Mouse (Mus musculus): ENCODE measurements at regions not wholly inside any gene's neighbourhood (a gene's known extent, or its start where the extent isn't known, plus 50 kb on each side); places are given as distances from the start of the nearest gene placed in this dataset.

DNA sequence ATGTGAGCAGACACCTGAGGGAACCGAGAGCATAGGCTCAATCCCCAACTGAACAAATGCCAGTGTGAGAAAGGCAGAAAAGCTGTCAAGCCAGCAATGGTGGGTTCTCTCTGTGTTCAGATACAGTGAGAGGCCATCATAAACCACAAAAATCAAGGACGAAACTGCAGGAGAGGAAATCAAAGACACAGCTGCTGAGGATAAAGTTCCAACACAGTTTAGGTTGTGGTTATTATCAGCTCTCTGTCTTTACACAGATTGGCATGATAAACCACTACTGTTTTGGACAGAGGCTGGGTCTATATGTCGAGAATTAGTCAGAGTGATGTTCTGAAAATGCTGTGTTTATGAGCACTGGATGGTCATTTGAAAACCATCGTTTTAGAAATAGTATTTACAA, 946.5 kb downstream of the Pla2g4a start:
- Histone ChIP-seq H3K9ac (ENCODE audit: low read depth, low read length) (no peak overlapping the region), H3K79me2 (ENCODE audit: control insufficient read depth, insufficient read depth, low read length) (no peaks in the 10 kb centered on the region), H3K36me3 (ENCODE audit: control insufficient read depth, insufficient read depth, low read length) (no peaks in the 10 kb centered on the region), H3K27ac (replicated peaks; ENCODE audit: insufficient read depth, low read depth, low read length) (no peak overlapping the region), H3K27me3 (ENCODE audit: control insufficient read depth, insufficient read depth, low read length) (no peaks in the 10 kb centered on the region), H3K4me3 (ENCODE audit: insufficient read depth, low read depth, low read length) (no peak overlapping the region), H3K4me1 (ENCODE audit: control insufficient read depth, insufficient read depth, low read length) (no peaks in the 10 kb centered on the region)
- DNase-seq (ENCODE audit: extremely low read depth, low read depth, low spot score), result no peak
- 68% methylated on average over 4 of the region's 4 CpGs for WGBS
- TF ChIP-seq CTCF (IDR thresholded peaks at IDR 0.05; ENCODE audit: low read depth, low read length), result no peak
- TF ChIP-seq POLR2A (IDR thresholded peaks at IDR 0.05; ENCODE audit: extremely low read depth, insufficient read depth, low read length), result no peak

DNA sequence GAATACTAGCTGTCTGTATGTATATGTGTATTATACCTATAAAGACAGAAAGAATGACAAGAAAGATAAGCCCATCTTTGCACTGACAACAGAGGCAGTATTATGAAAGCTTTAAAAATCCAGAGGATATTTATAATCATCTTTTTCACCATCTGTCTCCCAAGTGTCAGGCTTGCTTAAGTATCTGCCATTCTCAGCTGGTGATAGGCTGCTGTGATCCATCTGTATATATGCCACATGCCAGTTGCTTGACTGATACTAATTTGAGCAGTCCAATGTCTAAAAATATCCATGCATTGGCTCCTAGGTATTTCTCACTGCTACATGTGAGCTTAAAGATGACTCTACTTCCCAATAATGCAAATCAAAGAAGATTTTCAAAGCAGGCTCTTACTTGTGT, 950.3 kb downstream of the Pla2g4a start:
- DNase-seq (ENCODE audit: extremely low read depth, low read depth, low spot score), result no peak
- no peak overlapping the region for H3K9ac ChIP-seq (ENCODE audit: low read depth, low read length)
- H3K27ac ChIP-seq (replicated peaks; ENCODE audit: insufficient read depth, low read depth, low read length), result no peak overlapping the region
- H3K79me2 ChIP-seq (ENCODE audit: control insufficient read depth, insufficient read depth, low read length), result no peaks in the 10 kb centered on the region
- no peaks in the 10 kb centered on the region for H3K27me3 ChIP-seq (ENCODE audit: control insufficient read depth, insufficient read depth, low read length)
- no peaks in the 10 kb centered on the region for H3K4me1 ChIP-seq (ENCODE audit: control insufficient read depth, insufficient read depth, low read length)
- no peak overlapping the region for H3K4me3 ChIP-seq (ENCODE audit: insufficient read depth, low read depth, low read length)
- no peak for TF ChIP-seq CTCF (IDR thresholded peaks at IDR 0.05; ENCODE audit: low read depth, low read length)
- TF ChIP-seq POLR2A (IDR thresholded peaks at IDR 0.05; ENCODE audit: extremely low read depth, insufficient read depth, low read length), result no peak
- H3K36me3 ChIP-seq (ENCODE audit: control insufficient read depth, insufficient read depth, low read length), result no peaks in the 10 kb centered on the region

DNA sequence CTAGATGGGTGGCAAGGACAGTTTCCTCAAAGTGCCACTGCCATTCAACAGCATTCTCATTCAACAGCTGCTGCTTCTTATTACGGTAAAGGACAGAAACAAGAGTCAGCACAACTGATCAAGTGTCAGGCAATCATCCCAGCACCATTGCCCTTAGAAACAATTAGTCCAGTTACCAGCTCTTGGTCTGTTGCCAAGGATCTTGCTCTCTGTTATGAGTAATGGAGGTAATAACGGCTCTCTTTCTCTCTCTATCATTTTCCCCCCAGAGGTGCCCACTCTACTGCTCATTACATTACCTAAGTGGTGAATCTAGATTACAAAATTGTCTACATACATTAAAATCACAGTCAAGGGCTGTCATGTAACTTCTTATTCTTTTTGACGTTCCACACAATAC, 961.0 kb downstream of the Pla2g4a start:
- Histone ChIP-seq H3K79me2 (ENCODE audit: control insufficient read depth, insufficient read depth, low read length) (no peaks in the 10 kb centered on the region), H3K4me3 (ENCODE audit: insufficient read depth, low read depth, low read length) (no peak overlapping the region), H3K27ac (replicated peaks; ENCODE audit: insufficient read depth, low read depth, low read length) (no peak overlapping the region), H3K9ac (ENCODE audit: low read depth, low read length) (no peak overlapping the region), H3K36me3 (ENCODE audit: control insufficient read depth, insufficient read depth, low read length) (no peaks in the 10 kb centered on the region), H3K27me3 (ENCODE audit: control insufficient read depth, insufficient read depth, low read length) (no peaks in the 10 kb centered on the region), H3K4me1 (ENCODE audit: control insufficient read depth, insufficient read depth, low read length) (no peaks in the 10 kb centered on the region)
- 68% methylated on average over 3 of the region's 3 CpGs for WGBS
- TF ChIP-seq POLR2A (IDR thresholded peaks at IDR 0.05; ENCODE audit: extremely low read depth, insufficient read depth, low read length) (no peak), CTCF (IDR thresholded peaks at IDR 0.05; ENCODE audit: low read depth, low read length) (no peak)
- no peak for DNase-seq (ENCODE audit: extremely low read depth, low read depth, low spot score)

DNA sequence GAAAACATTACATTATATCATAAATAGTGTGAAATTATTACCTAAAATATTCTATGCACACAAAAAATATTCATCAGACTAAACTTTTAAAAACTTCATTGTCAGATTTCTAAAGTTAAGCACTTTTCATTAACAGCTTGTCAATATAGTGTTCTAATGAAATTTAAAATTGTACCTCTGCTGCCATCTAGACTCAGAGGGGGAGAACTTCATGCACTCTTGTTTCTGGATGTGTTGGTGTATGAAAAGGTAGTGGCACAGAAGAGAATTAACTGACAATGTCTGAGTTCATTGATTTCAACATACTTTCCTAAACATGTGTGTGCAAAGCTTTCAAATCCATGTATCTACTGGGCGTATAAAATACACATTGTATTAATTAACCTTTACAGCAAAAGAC, 967.5 kb downstream of the Pla2g4a start:
- Histone ChIP-seq H3K4me3 (ENCODE audit: insufficient read depth, low read depth, low read length) (no peak overlapping the region), H3K36me3 (ENCODE audit: control insufficient read depth, insufficient read depth, low read length) (no peaks in the 10 kb centered on the region), H3K9ac (ENCODE audit: low read depth, low read length) (no peak overlapping the region), H3K4me1 (ENCODE audit: control insufficient read depth, insufficient read depth, low read length) (no peaks in the 10 kb centered on the region), H3K27ac (replicated peaks; ENCODE audit: insufficient read depth, low read depth, low read length) (no peak overlapping the region), H3K79me2 (ENCODE audit: control insufficient read depth, insufficient read depth, low read length) (no peaks in the 10 kb centered on the region), H3K27me3 (ENCODE audit: control insufficient read depth, insufficient read depth, low read length) (no peaks in the 10 kb centered on the region)
- TF ChIP-seq CTCF (IDR thresholded peaks at IDR 0.05; ENCODE audit: low read depth, low read length) (no peak), POLR2A (IDR thresholded peaks at IDR 0.05; ENCODE audit: extremely low read depth, insufficient read depth, low read length) (no peak)
- 49% methylated on average over 1 of the region's 1 CpGs for WGBS
- no peak for DNase-seq (ENCODE audit: extremely low read depth, low read depth, low spot score)

DNA sequence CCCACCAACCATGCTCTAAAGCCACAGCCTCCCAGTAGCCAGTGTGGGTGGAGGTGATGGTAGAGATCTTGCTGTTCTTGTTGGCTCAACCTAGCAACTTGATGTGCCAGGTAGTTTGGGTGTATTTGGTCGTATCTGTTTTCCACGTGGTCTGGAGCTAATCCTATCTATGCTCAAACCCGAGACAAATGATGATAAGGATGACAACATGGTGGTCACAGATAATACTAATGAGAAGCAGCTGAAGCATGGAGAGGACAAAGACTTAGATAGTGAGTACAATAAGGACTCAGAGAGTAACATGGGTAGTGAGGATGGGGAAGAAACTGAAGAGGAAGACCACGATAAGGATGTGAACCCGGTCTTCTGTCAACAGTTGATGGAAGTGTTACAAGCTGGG, 983.7 kb downstream of the Pla2g4a start:
- H3K36me3 ChIP-seq (ENCODE audit: control insufficient read depth, insufficient read depth, low read length), result no peaks in the 10 kb centered on the region
- H3K9ac ChIP-seq (ENCODE audit: low read depth, low read length), result no peak overlapping the region
- WGBS, result 77% methylated on average over 5 of the region's 5 CpGs
- no peaks in the 10 kb centered on the region for H3K27me3 ChIP-seq (ENCODE audit: control insufficient read depth, insufficient read depth, low read length)
- TF ChIP-seq CTCF (IDR thresholded peaks at IDR 0.05; ENCODE audit: low read depth, low read length) (no peak), POLR2A (IDR thresholded peaks at IDR 0.05; ENCODE audit: extremely low read depth, insufficient read depth, low read length) (no peak)
- no peak overlapping the region for H3K27ac ChIP-seq (replicated peaks; ENCODE audit: insufficient read depth, low read depth, low read length)
- no peaks in the 10 kb centered on the region for H3K79me2 ChIP-seq (ENCODE audit: control insufficient read depth, insufficient read depth, low read length)
- H3K4me1 ChIP-seq (ENCODE audit: control insufficient read depth, insufficient read depth, low read length), result no peaks in the 10 kb centered on the region
- no peak for DNase-seq (ENCODE audit: extremely low read depth, low read depth, low spot score)
- H3K4me3 ChIP-seq (ENCODE audit: insufficient read depth, low read depth, low read length), result no peak overlapping the region

DNA sequence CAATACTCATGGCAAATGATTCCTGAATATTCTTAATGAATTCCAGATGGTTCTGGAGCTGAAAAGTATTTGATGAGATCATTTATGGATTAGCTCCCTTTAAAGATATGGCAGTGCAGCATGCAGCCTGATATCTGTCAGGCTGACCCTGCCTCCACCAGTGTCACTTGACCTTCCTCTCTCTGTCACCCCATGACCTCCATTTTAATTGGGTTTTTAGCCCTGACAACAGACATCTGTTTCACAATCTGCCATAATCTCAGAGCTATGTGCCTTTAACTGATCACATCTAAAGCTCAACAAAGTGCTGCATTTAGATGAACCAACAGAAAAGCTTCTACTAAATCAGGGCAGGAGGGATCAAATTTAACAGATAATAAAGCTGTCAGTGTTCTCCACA, 995.7 kb downstream of the Pla2g4a start:
- H3K27me3 ChIP-seq (ENCODE audit: control insufficient read depth, insufficient read depth, low read length), result no peaks in the 10 kb centered on the region
- H3K4me3 ChIP-seq (ENCODE audit: insufficient read depth, low read depth, low read length), result no peak overlapping the region
- H3K9ac ChIP-seq (ENCODE audit: low read depth, low read length), result no peak overlapping the region
- TF ChIP-seq POLR2A (IDR thresholded peaks at IDR 0.05; ENCODE audit: extremely low read depth, insufficient read depth, low read length), result no peak
- TF ChIP-seq CTCF (IDR thresholded peaks at IDR 0.05; ENCODE audit: low read depth, low read length), result no peak
- no peaks in the 10 kb centered on the region for H3K79me2 ChIP-seq (ENCODE audit: control insufficient read depth, insufficient read depth, low read length)
- no peaks in the 10 kb centered on the region for H3K4me1 ChIP-seq (ENCODE audit: control insufficient read depth, insufficient read depth, low read length)
- DNase-seq (ENCODE audit: extremely low read depth, low read depth, low spot score), result no peak
- no peaks in the 10 kb centered on the region for H3K36me3 ChIP-seq (ENCODE audit: control insufficient read depth, insufficient read depth, low read length)
- no peak overlapping the region for H3K27ac ChIP-seq (replicated peaks; ENCODE audit: insufficient read depth, low read depth, low read length)
